Mouse (Mus musculus): ENCODE measurements around the gene Prox1. TPM values are rescaled to one million over a fixed set of nuclear protein-coding genes. Genes with fewer than 3 reads are reported as not detected.

The Prox1 gene
- polyA plus RNA-seq, 1 experiment = 0.01 TPM

DNA sequence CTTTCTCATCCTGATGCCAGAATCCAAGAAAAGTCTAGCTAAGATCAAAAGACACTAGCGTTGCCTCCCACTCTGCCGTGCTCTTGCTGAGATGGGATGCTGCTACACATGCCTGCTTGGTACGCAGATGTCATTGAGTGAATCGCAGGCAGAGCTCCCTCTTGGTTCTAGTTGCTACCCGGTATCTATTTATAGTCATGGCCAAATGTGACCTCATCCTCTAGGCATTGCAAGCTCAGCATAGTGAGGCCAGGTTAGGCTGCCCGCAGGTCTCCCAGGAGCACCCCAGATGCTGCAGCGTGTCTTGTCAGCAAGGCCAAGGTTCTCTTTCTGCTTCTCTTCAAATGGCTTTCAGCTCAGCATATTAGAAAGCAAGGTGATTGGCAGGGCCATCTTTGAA, 84.8 kb downstream of the Prox1 start:
- no peaks in the 10 kb centered on the region for H3K27me3 ChIP-seq (ENCODE audit: control insufficient read depth, insufficient read depth, insufficient read length)
- no peaks in the 10 kb centered on the region for H3K36me3 ChIP-seq (ENCODE audit: control insufficient read depth, insufficient read depth)
- H3K4me3 ChIP-seq (ENCODE audit: insufficient read depth, poor library complexity, severe bottlenecking) = no peak overlapping the region
- no peaks in the 10 kb centered on the region for H3K79me2 ChIP-seq (ENCODE audit: control insufficient read depth, insufficient read depth)
- no peak overlapping the region for H3ac ChIP-seq (ENCODE audit: control insufficient read depth, insufficient read length, low read depth)
- TF ChIP-seq CTCF (IDR thresholded peaks at IDR 0.05; ENCODE audit: control insufficient read depth, insufficient read depth, insufficient read length) = no peak
- no peak for TF ChIP-seq MYOG (IDR thresholded peaks at IDR 0.05; ENCODE audit: control insufficient read depth, extremely low read depth, insufficient read length)
- TF ChIP-seq FOSL1 (IDR thresholded peaks at IDR 0.05; ENCODE audit: insufficient read depth, low read length, poor library complexity, severe bottlenecking) = no peak
- no peak for TF ChIP-seq CEBPB (IDR thresholded peaks at IDR 0.05; ENCODE audit: low read depth)
- TF ChIP-seq MYOD1 (IDR thresholded peaks at IDR 0.05; ENCODE audit: control insufficient read depth, insufficient read length, low read depth) = no peak
- no peak for TF ChIP-seq MAX (IDR thresholded peaks at IDR 0.05)
- no peak for TF ChIP-seq USF1 (IDR thresholded peaks at IDR 0.05; ENCODE audit: low read depth)
- H3K79me3 ChIP-seq (ENCODE audit: low read depth) = no peaks in the 10 kb centered on the region

DNA sequence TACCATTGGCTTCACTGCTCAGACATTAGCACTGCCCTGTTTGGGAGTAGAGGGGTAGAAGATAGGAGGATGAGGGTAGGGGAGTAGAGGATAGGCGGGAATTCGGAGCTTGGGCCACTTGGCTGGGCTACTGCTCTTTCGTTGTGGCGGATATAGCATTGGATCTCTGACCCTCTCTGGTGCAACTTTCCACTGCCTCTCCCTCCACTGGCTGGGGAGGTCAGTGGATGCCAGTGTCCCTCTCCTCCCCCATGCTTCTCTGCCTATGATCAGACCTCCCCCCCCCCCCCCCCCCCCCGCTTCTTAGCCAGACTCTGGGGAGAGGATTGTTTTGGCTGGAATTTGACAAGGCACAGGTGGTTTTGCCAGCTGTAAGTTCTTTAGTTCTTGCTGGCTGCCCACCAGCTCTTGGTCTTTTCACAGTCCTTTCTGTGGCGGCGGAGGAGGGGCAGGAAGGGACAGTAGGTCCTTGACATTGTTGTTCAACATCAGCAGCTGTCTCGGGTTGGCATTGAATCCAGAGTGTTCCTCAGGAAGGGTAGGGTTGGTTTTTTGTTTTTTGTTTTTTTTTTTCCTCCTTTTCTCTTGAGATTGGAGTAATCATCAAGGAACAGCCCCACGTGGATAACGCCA, 90.8 kb downstream of the Prox1 start:
- Histone ChIP-seq H3K79me3 (ENCODE audit: low read depth) (no peaks in the 10 kb centered on the region), H3ac (ENCODE audit: control insufficient read depth, insufficient read length, low read depth) (no peak overlapping the region), H3K27me3 (ENCODE audit: control insufficient read depth, insufficient read depth, insufficient read length) (no peaks in the 10 kb centered on the region), H3K4me3 (ENCODE audit: insufficient read depth, poor library complexity, severe bottlenecking) (no peak overlapping the region), H3K79me2 (ENCODE audit: control insufficient read depth, insufficient read depth) (no peaks in the 10 kb centered on the region), H3K36me3 (ENCODE audit: control insufficient read depth, insufficient read depth) (no peaks in the 10 kb centered on the region)
- TF ChIP-seq FOSL1 (IDR thresholded peaks at IDR 0.05; ENCODE audit: insufficient read depth, low read length, poor library complexity, severe bottlenecking) (no peak), MYOG (IDR thresholded peaks at IDR 0.05; ENCODE audit: control insufficient read depth, extremely low read depth, insufficient read length) (no peak), MAX (IDR thresholded peaks at IDR 0.05) (no peak), CEBPB (IDR thresholded peaks at IDR 0.05; ENCODE audit: low read depth) (no peak), MYOD1 (IDR thresholded peaks at IDR 0.05; ENCODE audit: control insufficient read depth, insufficient read length, low read depth) (no peak), CTCF (IDR thresholded peaks at IDR 0.05; ENCODE audit: control insufficient read depth, insufficient read depth, insufficient read length) (no peak), USF1 (IDR thresholded peaks at IDR 0.05; ENCODE audit: low read depth) (no peak)

DNA sequence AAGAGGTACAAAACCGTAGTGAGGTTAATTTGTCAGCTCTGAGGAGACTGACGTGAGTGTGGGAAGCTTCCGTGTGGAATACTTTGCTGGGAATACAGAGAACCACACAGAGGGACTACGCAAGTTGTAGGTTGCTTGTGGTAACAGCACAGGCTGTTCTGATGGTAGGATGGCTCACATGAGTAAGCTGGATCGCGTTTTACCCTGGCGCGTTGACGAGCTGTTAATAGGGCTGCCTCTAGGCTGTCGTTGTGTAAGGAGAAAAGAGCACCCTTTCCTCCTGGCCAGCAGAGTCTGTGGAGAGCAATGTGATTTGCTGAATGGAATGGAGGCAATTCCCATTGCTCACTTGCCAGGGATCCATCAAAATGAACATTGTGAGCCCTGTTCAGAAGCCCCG, 93.9 kb downstream of the Prox1 start:
- Histone ChIP-seq H3K79me2 (ENCODE audit: control insufficient read depth, insufficient read depth) (no peaks in the 10 kb centered on the region), H3K36me3 (ENCODE audit: control insufficient read depth, insufficient read depth) (no peaks in the 10 kb centered on the region), H3K27me3 (ENCODE audit: control insufficient read depth, insufficient read depth, insufficient read length) (no peaks in the 10 kb centered on the region), H3K4me3 (ENCODE audit: insufficient read depth, poor library complexity, severe bottlenecking) (no peak overlapping the region), H3K79me3 (ENCODE audit: low read depth) (no peaks in the 10 kb centered on the region), H3ac (ENCODE audit: control insufficient read depth, insufficient read length, low read depth) (no peak overlapping the region)
- TF ChIP-seq CEBPB (IDR thresholded peaks at IDR 0.05; ENCODE audit: low read depth) (no peak), MYOG (IDR thresholded peaks at IDR 0.05; ENCODE audit: control insufficient read depth, extremely low read depth, insufficient read length) (no peak), MYOD1 (IDR thresholded peaks at IDR 0.05; ENCODE audit: control insufficient read depth, insufficient read length, low read depth) (no peak), USF1 (IDR thresholded peaks at IDR 0.05; ENCODE audit: low read depth) (no peak), FOSL1 (IDR thresholded peaks at IDR 0.05; ENCODE audit: insufficient read depth, low read length, poor library complexity, severe bottlenecking) (no peak), CTCF (IDR thresholded peaks at IDR 0.05; ENCODE audit: control insufficient read depth, insufficient read depth, insufficient read length) (no peak), MAX (IDR thresholded peaks at IDR 0.05) (no peak)

Other genes starting within 250 kb of the Prox1 start
- 91.0 TPM for gene Smyd2, start 248.4 kb downstream of the Prox1 start, polyA plus RNA-seq (2012; fragmentation: generic; extraction: Trizol)

Data from C2C12 (cell line).